Mouse (Mus musculus) intestine, postnatal 0 days (tissue): Measurements from ENCODE around the gene Dnaaf3. TPM values are rescaled to one million over a fixed set of nuclear protein-coding genes. Genes with fewer than 3 reads are reported as not detected.
A peak's percentile ranks its signal among the peaks of the same experiment; 100 is the strongest.

ENCODE experiments used
- ATAC-seq: fragments of 200-750 bp; cut with Nextera tagmentation; 2 replicates; pipeline ENCODE4 v1.8.0; 2017; ENCODE audit warnings: mild to moderate bottlenecking, moderate TSS enrichment, moderate library complexity
- H3K27ac ChIP-seq: fragments of 300-500 bp; sonication (generic); 2 replicates; pipeline ENCODE4 v1.5.1; 2014; ENCODE audit warnings: mild to moderate bottlenecking, low read depth, low read length, moderate library complexity
- H3K27me3 ChIP-seq: fragments of 300-500 bp; sonication (generic); replicated peaks from 2 replicates; pipeline ENCODE4 v1.6.1; 2014; ENCODE audit warnings: low read length, mixed read lengths; ENCODE audit not compliant: control insufficient read depth, insufficient read depth
- H3K36me3 ChIP-seq: fragments of 300-500 bp; sonication (generic); 2 replicates; pipeline ENCODE4 v1.6.1; 2014; ENCODE audit warnings: mild to moderate bottlenecking, moderate library complexity; ENCODE audit not compliant: control insufficient read depth, insufficient read depth
- H3K4me1 ChIP-seq: fragments of 300-500 bp; sonication (generic); replicated peaks from 2 replicates; pipeline ENCODE4 v1.6.1; 2014; ENCODE audit warnings: antibody characterized with exemption, low read length, mixed read lengths; ENCODE audit not compliant: control insufficient read depth, insufficient read depth
- H3K4me2 ChIP-seq: fragments of 300-500 bp; sonication (generic); replicated peaks from 2 replicates; pipeline ENCODE4 v1.6.1; 2014; ENCODE audit warnings: low read depth, mild to moderate bottlenecking, moderate library complexity
- H3K4me3 ChIP-seq: fragments of 300-500 bp; sonication (generic); 2 replicates; pipeline ENCODE4 v1.5.1; 2014; ENCODE audit warnings: low read depth, low read length
- H3K9ac ChIP-seq: fragments of 300-500 bp; sonication (generic); 2 replicates; pipeline ENCODE4 v1.6.1; 2014; ENCODE audit warnings: mild to moderate bottlenecking, low read depth, low read length
- H3K9me3 ChIP-seq: fragments of 300-500 bp; sonication (generic); 2 replicates; pipeline ENCODE4 v1.6.1; 2016; ENCODE audit warnings: mixed run types; ENCODE audit not compliant: control insufficient read depth
- CTCF ChIP-seq: sonication (generic); IDR thresholded peaks from 2 replicates; pipeline ENCODE4 v1.5.1; 2016; ENCODE audit warnings: low read depth, mild to moderate bottlenecking, control low read depth, antibody characterized with exemption, moderate library complexity
- WGBS: fragments of 180-500 bp; shearing (Covaris S2); extraction: QIAGEN DNeasy Blood & Tissue Kit; methylation state at CpG from one replicate; pipeline ENCODE4 v1.1.7; 2014; 5-methylcytosine and 5-hydroxymethylcytosine counted together
- polyA plus RNA-seq: library from polyadenylated mRNA; unstranded; fragments of >200 nt; fragmentation: Nextera tagmentation; extraction: Ambion mirVana; gene quantifications from 2 replicates; pipeline ENCODE4 v1.2.1, GENCODE M21; 2015

The Dnaaf3 gene
- polyA plus RNA-seq, 1 experiment from 2014 or later: 0.33 TPM

- TF ChIP-seq CTCF: no peak
- no peak for ATAC-seq
- Histone ChIP-seq H3K9me3 (no peaks in the 10 kb centered on the region), H3K9ac (no peak overlapping the region), H3K4me2 (no peak overlapping the region), H3K27ac (no peak overlapping the region), H3K4me3 (no peak overlapping the region), H3K27me3 (no peaks in the 10 kb centered on the region), H3K36me3 (no peaks in the 10 kb centered on the region), H3K4me1 (0 out of 2 replicates have a peak, but pooled peaks cover 4% of the 10 kb centered on the region)
- WGBS: 51% methylated on average over 6 of the region's 6 CpGs
Measured at GRCm38 (mm10) chr7:4513829-4514712, 18.2 kb downstream of the Dnaaf3 start.

GRCm38 (mm10) chr7:4513236-4513635, 19.0 kb downstream of the Dnaaf3 start:
- no peaks in the 10 kb centered on the region for H3K36me3 ChIP-seq
- H3K9me3 ChIP-seq: no peaks in the 10 kb centered on the region
- no peak overlapping the region for H3K4me3 ChIP-seq
- 0 out of 2 replicates have a peak, but pooled peaks cover 4% of the 10 kb centered on the region for H3K4me1 ChIP-seq
- WGBS: 31% methylated on average over 13 of the region's 13 CpGs
- no peaks in the 10 kb centered on the region for H3K27me3 ChIP-seq
- no peak overlapping the region for H3K27ac ChIP-seq
- no peak overlapping the region for H3K9ac ChIP-seq
- no peak overlapping the region for H3K4me2 ChIP-seq
- peak; percentile 92 for TF ChIP-seq CTCF
- ATAC-seq: 0 out of 2 replicates have a peak, but pooled peaks have one; percentile 7

- Histone ChIP-seq H3K9me3 (no peaks in the 10 kb centered on the region), H3K4me3 (no peak overlapping the region), H3K4me2 (no peak overlapping the region), H3K9ac (no peak overlapping the region), H3K27me3 (no peaks in the 10 kb centered on the region), H3K4me1 (0 out of 2 replicates have a peak, but pooled peaks cover 4% of the 10 kb centered on the region), H3K36me3 (no peaks in the 10 kb centered on the region), H3K27ac (no peak overlapping the region)
- no peak for ATAC-seq
- 74% methylated on average over 8 of the region's 8 CpGs for WGBS
- no peak for TF ChIP-seq CTCF
Measured at GRCm38 (mm10) chr7:4511489-4512224, 20.6 kb downstream of the Dnaaf3 start.

- Histone ChIP-seq H3K36me3 (no peaks in the 10 kb centered on the region), H3K9me3 (no peaks in the 10 kb centered on the region), H3K4me2 (peak overlapping the region; percentile 57), H3K4me3 (peak overlapping the region; percentile 14; the same call in 1 of the 2 replicates), H3K4me1 (0 out of 2 replicates have a peak, but pooled peaks cover 4% of the 10 kb centered on the region), H3K9ac (no peak overlapping the region), H3K27me3 (no peaks in the 10 kb centered on the region), H3K27ac (no peak overlapping the region)
- peak; percentile 91 for ATAC-seq
- TF ChIP-seq CTCF: peak; percentile 96
- WGBS: 20% methylated on average over 24 of the region's 24 CpGs
Measured at GRCm38 (mm10) chr7:4509863-4510608, 22.2 kb downstream of the Dnaaf3 start.

- H3K4me1 ChIP-seq: 0 out of 2 replicates have a peak, but pooled peaks cover 4% of the 10 kb centered on the region
- H3K36me3 ChIP-seq: no peaks in the 10 kb centered on the region
- TF ChIP-seq CTCF: no peak
- no peak overlapping the region for H3K9ac ChIP-seq
- no peak overlapping the region for H3K27ac ChIP-seq
- H3K9me3 ChIP-seq: no peaks in the 10 kb centered on the region
- no peaks in the 10 kb centered on the region for H3K27me3 ChIP-seq
- no peak overlapping the region for H3K4me2 ChIP-seq
- no peak overlapping the region for H3K4me3 ChIP-seq
- ATAC-seq: no peak
- 94% methylated on average over 8 of the region's 8 CpGs for WGBS
Measured at GRCm38 (mm10) chr7:4508739-4509116, 23.5 kb downstream of the Dnaaf3 start.
